Mouse (Mus musculus) small intestine, adult 2 months (tissue): ENCODE measurements around the gene Kcnd3.

ENCODE experiments used
- CTCF ChIP-seq: fragments of 200-500 bp; IDR thresholded peaks from 2 replicates; pipeline ENCODE4 v1.5.1; 2012; ENCODE audit warnings: low read depth, mild to moderate bottlenecking, control low read depth, inconsistent platforms, low read length, moderate library complexity, mixed read lengths; ENCODE audit not compliant: insufficient replicate concordance, insufficient read length; ENCODE audit errors: extremely low read depth
- POLR2A ChIP-seq: fragments of 200-500 bp; IDR thresholded peaks from 2 replicates; pipeline ENCODE4 v1.6.1; 2012; ENCODE audit warnings: low read depth, mild to moderate bottlenecking, control low read depth, inconsistent platforms, low read length, moderate library complexity

DNA sequence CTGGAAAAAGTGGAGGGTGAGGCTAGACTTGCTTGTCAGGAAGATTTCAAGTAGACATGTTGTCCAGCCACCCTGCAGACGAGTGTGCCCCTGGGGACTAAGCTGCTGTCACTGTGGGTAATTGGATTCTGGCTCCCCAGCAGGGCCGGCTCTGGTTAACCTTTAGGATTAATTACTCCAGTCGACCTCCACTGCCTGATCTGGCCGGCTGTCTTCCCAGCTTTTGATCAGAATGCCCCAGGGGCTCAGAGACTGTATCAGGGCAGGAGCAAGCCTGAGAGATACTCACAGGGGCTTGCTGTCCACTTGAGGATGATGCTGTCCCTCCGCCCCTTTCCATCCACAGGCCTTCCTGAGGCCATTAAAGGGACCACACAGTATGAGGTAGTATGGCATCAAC, 77.6 kb downstream of the Kcnd3 start:
- TF ChIP-seq CTCF (no peak), POLR2A (no peak)
